Mouse (Mus musculus) liver, postnatal 0 days (tissue): ENCODE data around the gene Noa1.

Experiments
- CTCF ChIP-seq: sonication (generic); IDR thresholded peaks from 2 replicates; pipeline ENCODE4 v1.5.1; 2016; ENCODE audit warnings: antibody characterized with exemption, low read depth
- EP300 ChIP-seq: IDR thresholded peaks from 2 replicates; pipeline ENCODE4 v1.6.1; 2016; ENCODE audit warnings: antibody characterized with exemption, low read depth, mild to moderate bottlenecking

GRCm38 (mm10) chr5:77301296-77301903, 8.5 kb downstream of the Noa1 start:
- TF ChIP-seq EP300 (no peak), CTCF (no peak)
